Mouse (Mus musculus) spleen, adult 2 months (tissue): Measurements from ENCODE around the gene H2-T24. TPM values are rescaled to one million over a fixed set of nuclear protein-coding genes. Genes with fewer than 3 reads are reported as not detected.
A peak's percentile ranks its signal among the peaks of the same experiment; 100 is the strongest.
"Not testable (repeated sequence)": the region's sequence is repeated elsewhere in the genome, so short reads cannot be mapped to it uniquely, and the experiment has no call there.

Source experiments
- DNase-seq, 2 experiments: peaks; one replicate each; pipeline versions ENCODE4 v3.0.0 to v3.0.0-alpha.2; 2012 to 2021; ENCODE audit warnings: low spot score in 2 of 2, low read depth in 1 of 2
- H3K27ac ChIP-seq: fragments of 200-500 bp; 2 replicates; pipeline ENCODE4 v1.5.1; 2012; ENCODE audit warnings: low read length, inconsistent platforms; ENCODE audit not compliant: insufficient read depth
- H3K27me3 ChIP-seq: fragments of 200-500 bp; 2 replicates; pipeline ENCODE4 v1.6.1; 2012; ENCODE audit warnings: mild to moderate bottlenecking, moderate library complexity, low read length, inconsistent platforms; ENCODE audit not compliant: control insufficient read depth, insufficient read depth
- H3K36me3 ChIP-seq: fragments of 200-500 bp; 2 replicates; pipeline ENCODE4 v1.6.1; 2012; ENCODE audit warnings: mild to moderate bottlenecking, low read length, inconsistent platforms; ENCODE audit not compliant: control insufficient read depth, insufficient read depth
- H3K4me1 ChIP-seq: fragments of 200-500 bp; 2 replicates; pipeline ENCODE4 v1.6.1; 2011; ENCODE audit warnings: inconsistent platforms; ENCODE audit not compliant: control insufficient read depth, insufficient read depth, insufficient read length
- H3K4me3 ChIP-seq: fragments of 200-500 bp; 2 replicates; pipeline ENCODE4 v1.5.1; 2011; ENCODE audit warnings: mild to moderate bottlenecking, inconsistent platforms; ENCODE audit not compliant: insufficient read depth, insufficient read length; ENCODE audit errors: extremely low read depth
- CTCF ChIP-seq: fragments of 200-500 bp; IDR thresholded peaks from 2 replicates; pipeline ENCODE4 v1.5.1; 2011; ENCODE audit warnings: mild to moderate bottlenecking, inconsistent platforms; ENCODE audit not compliant: insufficient read depth, insufficient read length, insufficient replicate concordance; ENCODE audit errors: extremely low read depth
- POLR2A ChIP-seq: fragments of 200-500 bp; IDR thresholded peaks from 2 replicates; pipeline ENCODE4 v1.6.1; 2011; ENCODE audit warnings: low read depth, low read length, inconsistent platforms
- WGBS: fragments of 180-500 bp; shearing (Covaris S2); methylation state at CpG from one replicate; pipeline ENCODE4 v1.1.7; 2018; 5-methylcytosine and 5-hydroxymethylcytosine counted together
- polyA plus RNA-seq: library from polyadenylated mRNA; depleted of rRNA; stranded (reverse); fragments of >200 nt; gene quantifications from 2 replicates; pipeline ENCODE4 v1.2.3, GENCODE M21; 2012

H2-T24 gene
- polyA plus RNA-seq, 1 experiment, result 19.1 TPM

GRCm38 (mm10) chr17:36019519-36019918, 841 bp downstream of the H2-T24 start:
- DNase-seq, result no peak
- peak overlapping the region; percentile 73 for H3K4me3 ChIP-seq
- H3K4me1 ChIP-seq, result peaks cover 36% of the 10 kb centered on the region
- TF ChIP-seq POLR2A, result no peak
- no peak for TF ChIP-seq CTCF
- peak overlapping the region; percentile 95 for H3K27ac ChIP-seq
- 39% methylated on average over 3 of the region's 3 CpGs for WGBS
- H3K36me3 ChIP-seq, result peaks cover 28% of the 10 kb centered on the region
- H3K27me3 ChIP-seq, result no peaks in the 10 kb centered on the region

DNA sequence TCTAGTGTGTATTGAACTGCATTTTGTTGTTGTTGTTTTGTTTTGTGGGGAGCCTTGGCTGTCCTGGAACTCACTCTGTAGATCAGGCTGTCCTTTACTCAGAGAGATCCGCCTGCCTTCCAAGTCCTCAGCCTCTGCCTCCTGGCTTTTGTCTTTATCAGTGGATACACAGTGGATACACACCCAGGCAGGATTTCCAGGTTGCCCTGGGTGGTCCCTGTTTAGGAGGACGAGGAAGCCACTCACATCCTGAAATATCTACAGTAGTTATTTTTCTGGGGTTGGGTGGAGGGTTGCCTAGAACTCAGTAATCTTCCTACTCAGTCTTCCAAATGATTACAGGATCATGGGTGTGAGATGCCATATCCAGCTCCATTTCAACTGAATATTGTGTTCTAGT, 1.4 kb downstream of the H2-T24 start:
- Histone ChIP-seq H3K36me3 (peaks cover 33% of the 10 kb centered on the region), H3K4me3 (peak overlapping the region; percentile 47; the same call in 1 of the 2 replicates), H3K4me1 (peaks cover 30% of the 10 kb centered on the region), H3K27ac (peak overlapping the region; percentile 43; the same call in 1 of the 2 replicates), H3K27me3 (no peaks in the 10 kb centered on the region)
- TF ChIP-seq CTCF, result no peak
- no peak for TF ChIP-seq POLR2A
- DNase-seq, result no peak
- 45% methylated on average over 2 of the region's 2 CpGs for whole genome bisulfite sequencing

GRCm38 (mm10) chr17:36017046-36017445, 3.3 kb downstream of the H2-T24 start:
- peaks cover 18% of the 10 kb centered on the region for H3K4me1 ChIP-seq

GRCm38 (mm10) chr17:36014977-36015376, 5.4 kb downstream of the H2-T24 start:
- Histone ChIP-seq H3K27ac (no peak overlapping the region), H3K4me3 (no peak overlapping the region), H3K36me3 (peaks cover 33% of the 10 kb centered on the region), H3K4me1 (peaks cover 9% of the 10 kb centered on the region; the same call in 1 of the 2 replicates), H3K27me3 (no peaks in the 10 kb centered on the region)
- DNase-seq, result no peak
- WGBS, result 91% methylated on average over 5 of the region's 5 CpGs
- no peak for TF ChIP-seq POLR2A
- no peak for TF ChIP-seq CTCF

More at GRCm38 (mm10) chr17:36017046-36017445, 3.3 kb downstream of the H2-T24 start:
- no peak for DNase-seq
- peaks cover 33% of the 10 kb centered on the region for H3K36me3 ChIP-seq
- H3K27ac ChIP-seq, result no peak overlapping the region
- H3K27me3 ChIP-seq, result no peaks in the 10 kb centered on the region
- 93% methylated on average over 5 of the region's 5 CpGs for WGBS
- no peak for TF ChIP-seq CTCF
- no peak for TF ChIP-seq POLR2A
- no peak overlapping the region for H3K4me3 ChIP-seq

DNA sequence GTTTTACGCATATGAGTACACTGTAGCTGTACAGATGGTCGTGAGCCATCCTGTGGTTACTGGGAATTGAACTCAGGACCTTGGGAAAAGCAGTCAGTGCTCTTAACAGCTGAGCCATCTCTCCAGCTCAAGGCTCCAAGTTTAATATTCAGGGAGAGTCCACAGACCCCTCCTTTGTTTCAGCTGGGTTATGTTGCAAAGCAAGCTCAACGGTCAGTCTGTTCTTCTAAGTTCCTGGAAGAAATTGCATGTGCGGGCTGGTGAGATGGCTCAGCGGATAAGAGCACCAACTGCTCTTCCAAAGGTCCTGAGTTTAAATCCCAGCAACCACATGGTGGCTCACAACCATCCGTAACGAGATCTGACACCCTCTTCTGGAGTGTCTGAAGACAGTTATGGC, 16.0 kb downstream of the H2-T24 start:
- WGBS, result 88% methylated on average over 7 of the region's 7 CpGs

DNA sequence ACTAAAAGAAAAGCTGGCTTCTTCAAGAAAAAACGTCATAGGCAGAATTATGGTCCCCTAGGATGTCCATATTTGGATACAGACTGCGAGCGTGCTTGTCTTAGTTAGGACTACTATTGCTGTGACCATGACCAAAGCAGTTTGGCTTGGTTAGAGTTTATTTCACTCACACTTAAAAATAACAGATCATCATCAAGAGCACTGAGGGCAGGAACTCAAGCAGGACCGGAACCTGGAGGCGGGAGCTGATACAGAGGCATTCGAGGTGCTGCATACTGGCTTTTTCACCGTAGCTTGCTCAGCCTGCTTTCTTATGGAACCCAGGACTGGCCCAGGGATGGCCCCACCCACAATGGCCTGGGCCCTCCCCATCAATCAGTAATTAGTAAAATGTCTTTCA, 17.0 kb downstream of the H2-T24 start:
- peaks cover 18% of the 10 kb centered on the region; the same call in 1 of the 2 replicates for H3K4me1 ChIP-seq
- H3K4me3 ChIP-seq, result no peak overlapping the region
- DNase-seq, result no peak
- 81% methylated on average over 7 of the region's 7 CpGs for WGBS
- peaks cover 7% of the 10 kb centered on the region for H3K36me3 ChIP-seq
- no peaks in the 10 kb centered on the region for H3K27me3 ChIP-seq
- peak overlapping the region; percentile 1; the same call in 1 of the 2 replicates for H3K27ac ChIP-seq
- TF ChIP-seq POLR2A (no peak), CTCF (no peak)

More for the DNA sequence above, 16.0 kb downstream of the H2-T24 start:
- not testable (repeated sequence) for H3K4me3 ChIP-seq, H3K36me3 ChIP-seq, DNase-seq, H3K27ac ChIP-seq, H3K27me3 ChIP-seq
- H3K4me1 ChIP-seq, result peaks cover 18% of the 10 kb centered on the region; the same call in 1 of the 2 replicates

- DNase-seq, result no peak
- H3K4me3 ChIP-seq, result no peak overlapping the region
- no peaks in the 10 kb centered on the region for H3K27me3 ChIP-seq
- peak overlapping the region; percentile 54 for H3K27ac ChIP-seq
- 66% methylated on average over 6 of the region's 6 CpGs for WGBS
- TF ChIP-seq POLR2A (no peak), CTCF (no peak)
- H3K4me1 ChIP-seq, result peaks cover 21% of the 10 kb centered on the region; the same call in 1 of the 2 replicates
- peaks cover 7% of the 10 kb centered on the region for H3K36me3 ChIP-seq
Measured at GRCm38 (mm10) chr17:36001966-36002365, 18.4 kb downstream of the H2-T24 start.
